In the genomic region with DNA sequence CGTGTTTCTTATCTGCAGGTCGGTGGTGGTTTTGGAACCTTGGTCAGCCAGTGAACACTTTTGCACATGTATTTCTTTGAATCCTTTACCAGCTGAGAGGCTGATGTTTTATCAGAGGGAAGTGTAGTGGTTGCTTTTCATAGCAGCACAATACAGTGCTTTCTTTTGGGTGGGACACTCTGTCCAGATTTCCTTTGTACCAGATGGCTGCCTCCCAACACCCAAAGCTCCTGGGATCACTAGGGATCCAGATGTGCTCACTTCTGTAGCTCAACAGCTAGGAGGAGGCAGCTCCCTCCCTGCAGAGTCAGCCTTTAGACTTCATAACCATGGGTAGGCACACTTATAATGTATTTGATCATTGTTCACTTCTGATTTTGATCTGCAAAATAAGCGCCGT, we compare ENCODE assay signal across 16 mouse cellular contexts.
DNase-seq lines count a peak whose midpoint lies in the region; ATAC-seq and TF ChIP-seq lines count a peak whose summit lies in the region.
"Had no signal": no experiment of that assay in that cellular context is flagged by ENCODE, and none has a peak within 500 bp of the region (broad histone marks: within the 10 kb centered on the region; RNA-seq: fewer than 3 reads in every experiment).

No protein-coding gene starts in this region.

- H3K27me3 ChIP-seq in heart, embryonic 12.5 days (replicated peaks): no peaks in the 10 kb centered on the region
- no peaks in the 10 kb centered on the region for H3K27me3 ChIP-seq in cerebellum, adult 2 months (ENCODE audit: control insufficient read depth, insufficient read depth, low read length)
- H3K27me3 ChIP-seq in thymus, adult 2 months (ENCODE audit: control insufficient read depth, insufficient read depth, low read length): no peaks in the 10 kb centered on the region
- H3K27me3 ChIP-seq: limb, embryonic 15.5 days had no signal

- no peak overlapping the region for H3K4me2 ChIP-seq in heart, embryonic 12.5 days
- H3K4me2 ChIP-seq: limb, embryonic 15.5 days had no signal

- no peak for TF ChIP-seq CTCF in cerebellum, adult 2 months (IDR thresholded peaks at IDR 0.05; ENCODE audit: borderline replicate concordance, insufficient read depth, low read depth, low read length)
- TF ChIP-seq CTCF in thymus, adult 2 months (IDR thresholded peaks at IDR 0.05; ENCODE audit: borderline replicate concordance, control insufficient read depth, extremely low read depth, insufficient read depth, low read length, poor library complexity): no peak

- ATAC-seq in heart, embryonic 12.5 days (ENCODE audit: insufficient number of reproducible peaks, low FRiP score): no peak
- ATAC-seq: forebrain, embryonic 16.5 days; hindbrain, postnatal 0 days; liver, postnatal 0 days had no signal

- WGBS in heart, embryonic 12.5 days: 70% methylated on average over 4 of the region's 4 CpGs
- WGBS in cerebellum, adult 2 months: 90% methylated on average over 4 of the region's 4 CpGs
- WGBS in thymus, adult 2 months: 91% methylated on average over 4 of the region's 4 CpGs

- TF ChIP-seq POLR2A in cerebellum, adult 2 months (IDR thresholded peaks at IDR 0.05; ENCODE audit: borderline replicate concordance, insufficient read depth, low read length): no peak
- no peak for TF ChIP-seq POLR2A in thymus, adult 2 months (IDR thresholded peaks at IDR 0.05; ENCODE audit: control insufficient read depth, extremely low read depth, insufficient read depth, low read length, poor library complexity)

- peaks cover 3% of the 10 kb centered on the region; the same call in 1 of the 2 replicates for H3K9me3 ChIP-seq in heart, embryonic 12.5 days (replicated peaks)
- H3K9me3 ChIP-seq: limb, embryonic 15.5 days had no signal

- 0 out of 2 replicates have a peak, but pooled peaks cover 2% of the 10 kb centered on the region for H3K4me1 ChIP-seq in heart, embryonic 12.5 days (replicated peaks)
- H3K4me1 ChIP-seq in cerebellum, adult 2 months (ENCODE audit: control insufficient read depth, insufficient read depth, low read length): peaks cover 6% of the 10 kb centered on the region
- no peaks in the 10 kb centered on the region for H3K4me1 ChIP-seq in thymus, adult 2 months (replicated peaks; ENCODE audit: control insufficient read depth, insufficient read depth, low read length)
- H3K4me1 ChIP-seq: limb, embryonic 15.5 days had no signal

- H3K4me3 ChIP-seq in heart, embryonic 12.5 days: no peak overlapping the region
- H3K4me3 ChIP-seq in cerebellum, adult 2 months (replicated peaks; ENCODE audit: insufficient read depth, low read depth, low read length): no peak overlapping the region
- H3K4me3 ChIP-seq in thymus, adult 2 months (ENCODE audit: control insufficient read depth, insufficient read depth, low read length): no peak overlapping the region
- H3K4me3 ChIP-seq: limb, embryonic 15.5 days had no signal

- no peaks in the 10 kb centered on the region for H3K36me3 ChIP-seq in heart, embryonic 12.5 days
- no peaks in the 10 kb centered on the region for H3K36me3 ChIP-seq in thymus, adult 2 months (ENCODE audit: control insufficient read depth, insufficient read depth, low read length)
- H3K36me3 ChIP-seq: limb, embryonic 15.5 days had no signal

- H3K9ac ChIP-seq in heart, embryonic 12.5 days: no peak overlapping the region
- H3K9ac ChIP-seq: limb, embryonic 15.5 days; liver, postnatal 0 days had no signal

- no peak overlapping the region for H3K27ac ChIP-seq in heart, embryonic 12.5 days (ENCODE audit: poor library complexity, severe bottlenecking)
- no peak overlapping the region for H3K27ac ChIP-seq in cerebellum, adult 2 months (ENCODE audit: insufficient read depth, low read length)
- H3K27ac ChIP-seq in thymus, adult 2 months (ENCODE audit: control insufficient read depth, insufficient read depth, low read length): no peak overlapping the region
- H3K27ac ChIP-seq: hindbrain, postnatal 0 days; limb, embryonic 15.5 days had no signal

- peak; percentile 63 to 89 for DNase-seq in heart, adult 18-20 months
- DNase-seq in NIH3T3 (ENCODE audit: low read depth): peak; percentile 62
- peak; percentile 67 for DNase-seq in gastrocnemius, postnatal 14 days
- peak; percentile 54 to 59 for DNase-seq in heart, postnatal 36 days
- DNase-seq in left cerebral cortex, postnatal 14 days (ENCODE audit: low spot score in 2 of 2): no peak
- DNase-seq in cerebellum, adult 2 months: no peak
- no peak for DNase-seq in thymus, adult 2 months
- DNase-seq: B cell, adult 2 months; cerebellum, adult 9-10 months; kidney, adult 8-10 months; liver, postnatal 0 days; right cerebral cortex, adult 18-20 months had no signal

- intact Hi-C loops in gastrocnemius, postnatal 14 days (cut with DNase I; ENCODE audit: low total_unique reads): no loop called here
- intact Hi-C loops in heart, postnatal 36 days (cut with DNase I): loop anchor here (1.0 to 5.0 kb wide), 5 partner anchors 39 to 405 kb away; no protein-coding TSS in a partner anchor
- intact Hi-C loops in left cerebral cortex, postnatal 14 days (cut with DNase I): no loop called here

Comparison
In these comparisons a context has a peak if more than half of its experiments do, and no peak if none do; other contexts are left out.
1. DNase-seq: peak in heart, adult 18-20 months (2 of 2), NIH3T3 (single experiment), gastrocnemius, postnatal 14 days (single experiment) and heart, postnatal 36 days (2 of 2); none in left cerebral cortex, postnatal 14 days (0 of 2), cerebellum, adult 2 months (0 of 2) and thymus, adult 2 months (single experiment).